Mouse (Mus musculus): ENCODE results near the gene Ttc33. TPM values are rescaled to one million over a fixed set of nuclear protein-coding genes. Genes with fewer than 3 reads are reported as not detected.
A peak's percentile ranks its signal among the peaks of the same experiment; 100 is the strongest.

Ttc33 gene
- polyA plus RNA-seq, 1 experiment = 23.4 TPM

DNA sequence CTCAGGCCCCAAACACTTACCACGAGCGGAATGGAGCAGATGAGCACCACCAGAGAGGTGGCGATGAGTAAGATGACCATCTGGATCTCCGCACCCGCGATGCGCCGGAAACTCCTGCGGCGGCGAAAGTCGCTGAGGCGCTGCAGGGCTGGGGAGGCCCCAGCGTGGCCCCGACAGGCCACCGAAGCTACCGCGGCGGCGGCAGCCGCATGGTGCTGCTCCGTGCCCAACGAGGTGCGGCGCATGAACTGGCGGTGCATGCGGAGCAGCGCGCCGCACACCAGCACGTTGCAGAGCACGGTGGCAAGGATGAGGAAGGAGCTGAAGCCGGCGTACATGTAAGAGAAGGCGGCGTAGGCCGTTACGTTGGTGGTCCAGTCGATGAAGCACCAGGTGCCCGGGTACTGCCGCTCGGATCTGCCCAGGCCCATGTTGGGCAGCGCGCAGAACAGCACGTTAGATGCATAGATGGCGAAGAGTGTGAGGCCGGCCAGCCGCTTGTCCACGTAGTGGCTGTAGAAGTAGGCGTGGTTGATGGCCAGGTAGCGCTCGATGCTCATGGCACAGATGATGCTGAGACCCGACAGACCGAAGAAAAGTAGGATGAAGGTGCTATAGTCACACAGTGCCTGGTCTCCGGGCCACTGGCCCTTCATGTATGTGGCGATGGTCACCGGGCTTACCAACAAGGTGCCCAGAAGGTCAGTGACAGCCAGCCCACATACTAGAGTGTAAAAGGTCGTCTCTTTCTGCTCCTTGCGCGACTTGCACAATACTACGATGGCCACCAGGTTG lies 57.1 kb downstream of the Ttc33 start:
- peak overlapping the region; percentile 90 for H3K4me3 ChIP-seq (ENCODE audit: insufficient read depth, low read depth, low read length)
- peaks cover 11% of the 10 kb centered on the region for H3K4me1 ChIP-seq (ENCODE audit: control insufficient read depth, insufficient read depth, insufficient read length, low read length)
- peak overlapping the region; percentile 83 for H3K27ac ChIP-seq (replicated peaks; ENCODE audit: low read depth, low read length)

DNA sequence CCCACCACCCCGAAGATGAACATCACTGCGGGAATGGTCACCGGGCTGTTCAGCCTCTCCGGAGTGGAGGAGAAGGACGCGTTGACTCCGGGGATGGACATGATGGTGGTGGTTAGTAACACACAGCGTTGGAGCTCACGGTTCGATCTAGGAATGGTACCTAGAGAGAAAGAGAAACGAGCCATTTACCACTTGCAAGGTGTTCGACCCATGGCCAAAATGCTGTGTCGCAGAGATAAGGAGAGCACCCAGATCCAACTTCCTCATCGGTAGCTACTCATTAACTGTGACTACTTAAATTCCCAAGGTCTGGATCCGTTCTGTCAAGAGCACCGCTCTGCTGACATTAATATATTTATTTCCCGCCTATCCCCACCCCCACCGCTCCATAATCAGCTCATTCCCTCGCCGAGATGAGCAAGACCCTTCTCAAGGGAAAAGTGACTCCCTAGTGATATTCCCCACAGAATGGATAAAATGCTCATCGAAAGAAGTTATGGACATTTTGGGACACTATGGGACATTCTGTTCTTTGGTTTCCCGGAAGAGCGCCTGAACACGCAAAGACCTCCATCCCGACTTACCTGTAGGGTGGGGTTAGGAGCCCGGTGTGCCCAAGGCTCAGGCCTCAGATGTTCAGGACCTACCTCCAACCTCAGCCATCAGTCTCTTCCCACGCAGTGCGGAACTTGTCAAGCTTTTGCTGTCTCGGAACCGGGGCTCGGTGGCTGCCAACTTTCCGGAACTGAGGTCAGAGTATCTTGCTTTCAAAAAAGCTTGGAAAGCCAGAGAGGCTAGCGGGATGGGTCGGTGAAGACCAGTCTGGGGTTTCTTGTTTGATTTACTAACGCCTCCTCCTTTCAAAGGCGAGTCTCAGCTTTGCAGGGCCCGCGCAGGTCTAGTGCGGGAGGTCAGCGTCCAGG lies 58.0 kb downstream of the Ttc33 start:
- H3K27ac ChIP-seq (replicated peaks; ENCODE audit: low read depth, low read length) = peak overlapping the region; percentile 83

DNA sequence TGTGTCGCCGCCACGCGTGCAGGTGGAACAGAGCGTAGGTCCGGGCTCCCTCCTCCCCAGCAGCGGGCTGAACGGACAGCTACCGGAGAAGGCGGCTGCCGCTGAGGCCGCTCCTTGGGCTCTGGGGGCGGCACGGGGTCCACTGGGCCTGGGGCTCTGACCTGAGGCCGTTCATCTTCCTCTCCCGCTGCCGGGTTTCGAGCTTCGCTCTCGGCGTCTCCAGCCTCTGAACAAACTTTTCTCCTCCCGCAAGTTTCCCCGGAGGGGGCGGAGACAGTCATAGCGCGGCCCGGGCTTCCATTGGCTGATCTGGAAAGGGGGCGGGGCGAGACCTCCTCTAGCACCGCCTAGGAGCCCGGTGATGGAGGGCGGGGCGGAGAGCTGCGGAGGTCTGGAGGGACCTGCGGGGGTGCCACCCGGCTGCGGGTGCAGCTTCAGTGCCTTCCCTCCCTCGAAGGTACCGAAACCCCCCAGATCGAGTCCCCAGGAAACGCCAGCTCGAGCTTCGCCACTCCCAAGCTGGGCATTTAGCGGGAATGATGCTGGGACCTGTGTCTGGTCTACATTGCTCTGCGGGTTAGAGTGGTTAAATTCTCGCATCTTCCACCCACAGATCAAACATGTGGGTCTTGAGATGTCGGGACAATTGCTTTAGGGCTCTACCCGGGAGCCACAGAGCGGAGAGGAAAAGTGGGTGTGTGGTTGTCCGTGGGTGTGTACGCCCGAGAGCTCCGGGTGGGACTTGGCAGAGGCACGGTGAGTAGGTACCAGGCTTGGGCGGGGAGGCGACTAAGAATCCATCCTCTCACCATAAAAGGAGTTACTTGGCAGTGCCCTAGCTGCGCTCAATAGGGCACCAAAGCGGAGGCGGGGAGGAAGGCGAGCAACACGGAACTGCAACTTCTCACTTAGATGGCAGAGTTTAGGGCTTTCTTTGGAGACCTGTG lies 58.9 kb downstream of the Ttc33 start, which contains the start of gene Ptger4:
TSS of gene Ptger4 (minus strand) at position 229 of the 947 bp plus-strand sequence.
- H3K27ac ChIP-seq (replicated peaks; ENCODE audit: low read depth, low read length) = peak within 1 kb of the TSS; percentile 83
- H3K4me1 ChIP-seq (ENCODE audit: control insufficient read depth, insufficient read depth, insufficient read length, low read length) = peaks cover 11% of the 10 kb centered on the region
- H3K4me3 ChIP-seq (ENCODE audit: insufficient read depth, low read depth, low read length) = peak within 1 kb of the TSS; percentile 90

More for the DNA sequence above, 58.0 kb downstream of the Ttc33 start:
- Histone ChIP-seq H3K4me3 (ENCODE audit: insufficient read depth, low read depth, low read length) (peak overlapping the region; percentile 90), H3K4me1 (ENCODE audit: control insufficient read depth, insufficient read depth, insufficient read length, low read length) (peaks cover 11% of the 10 kb centered on the region)

DNA sequence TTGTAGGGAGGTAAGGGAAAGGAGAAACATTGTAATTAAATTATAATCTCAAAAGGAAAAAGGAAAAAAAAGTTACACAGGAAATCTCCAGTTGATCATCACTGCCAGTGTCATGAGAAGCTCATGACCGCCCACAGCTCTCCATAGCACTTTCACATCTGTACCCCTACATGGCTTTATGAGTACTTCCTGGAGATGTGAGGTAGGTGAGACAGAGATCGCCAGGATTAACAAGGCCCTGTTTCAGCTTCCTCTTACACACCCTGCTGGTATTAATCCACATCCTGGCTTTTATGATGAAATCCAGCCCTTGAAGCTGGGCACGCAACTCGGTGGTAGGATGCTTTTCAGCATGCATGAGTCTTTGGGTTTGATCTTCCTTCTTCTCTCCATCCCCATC lies 64.9 kb downstream of the Ttc33 start:
- H3K27ac ChIP-seq (replicated peaks; ENCODE audit: low read depth, low read length) = no peak overlapping the region
- H3K4me1 ChIP-seq (ENCODE audit: control insufficient read depth, insufficient read depth, insufficient read length, low read length) = no peaks in the 10 kb centered on the region
- H3K4me3 ChIP-seq (ENCODE audit: insufficient read depth, low read depth, low read length) = no peak overlapping the region

DNA sequence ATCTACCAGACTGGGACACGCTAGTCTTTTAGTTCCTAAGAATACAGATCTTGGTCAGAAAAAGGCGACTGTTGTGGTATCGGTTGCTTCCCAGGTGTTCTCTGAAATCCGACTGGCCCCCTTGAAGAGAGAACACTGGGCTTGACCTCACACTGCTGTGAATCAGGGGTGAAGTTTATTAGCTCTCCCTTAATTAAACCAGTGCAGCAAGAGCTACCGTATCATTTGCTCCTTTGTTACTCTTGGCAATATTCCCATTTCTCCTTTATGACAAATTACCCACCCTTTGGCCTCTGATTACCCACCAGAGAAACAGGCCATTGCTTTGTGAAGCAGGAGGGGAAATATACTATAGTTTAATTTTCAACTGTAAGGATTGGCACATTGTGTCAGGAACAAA lies 74.9 kb downstream of the Ttc33 start:
- no peak overlapping the region for H3K4me3 ChIP-seq (ENCODE audit: insufficient read depth, low read depth, low read length)
- H3K27ac ChIP-seq (replicated peaks; ENCODE audit: low read depth, low read length) = no peak overlapping the region

DNA sequence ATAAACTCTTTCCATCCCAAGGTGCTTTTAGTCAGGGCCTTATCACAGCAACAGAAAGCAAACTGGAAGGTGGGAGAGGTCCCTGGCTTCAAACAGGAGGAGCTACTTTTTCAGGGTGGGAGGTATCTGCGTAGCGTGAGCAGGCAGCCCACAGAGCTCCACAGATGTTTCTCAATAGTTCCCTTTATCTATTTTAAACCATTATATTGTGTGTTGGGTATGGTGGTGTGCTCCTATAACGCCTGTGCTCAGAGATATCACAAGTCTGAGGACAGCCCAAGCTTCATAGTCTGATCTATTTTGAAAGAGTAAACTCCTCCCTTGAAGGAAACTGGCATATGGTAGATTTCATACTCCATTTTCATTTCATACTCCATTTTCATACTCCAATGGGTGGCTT lies 75.7 kb downstream of the Ttc33 start:
- no peaks in the 10 kb centered on the region for H3K4me1 ChIP-seq (ENCODE audit: control insufficient read depth, insufficient read depth, insufficient read length, low read length)
- H3K4me3 ChIP-seq (ENCODE audit: insufficient read depth, low read depth, low read length) = no peak overlapping the region
- no peak overlapping the region for H3K27ac ChIP-seq (replicated peaks; ENCODE audit: low read depth, low read length)

More for the DNA sequence above, 74.9 kb downstream of the Ttc33 start:
- no peaks in the 10 kb centered on the region for H3K4me1 ChIP-seq (ENCODE audit: control insufficient read depth, insufficient read depth, insufficient read length, low read length)

DNA sequence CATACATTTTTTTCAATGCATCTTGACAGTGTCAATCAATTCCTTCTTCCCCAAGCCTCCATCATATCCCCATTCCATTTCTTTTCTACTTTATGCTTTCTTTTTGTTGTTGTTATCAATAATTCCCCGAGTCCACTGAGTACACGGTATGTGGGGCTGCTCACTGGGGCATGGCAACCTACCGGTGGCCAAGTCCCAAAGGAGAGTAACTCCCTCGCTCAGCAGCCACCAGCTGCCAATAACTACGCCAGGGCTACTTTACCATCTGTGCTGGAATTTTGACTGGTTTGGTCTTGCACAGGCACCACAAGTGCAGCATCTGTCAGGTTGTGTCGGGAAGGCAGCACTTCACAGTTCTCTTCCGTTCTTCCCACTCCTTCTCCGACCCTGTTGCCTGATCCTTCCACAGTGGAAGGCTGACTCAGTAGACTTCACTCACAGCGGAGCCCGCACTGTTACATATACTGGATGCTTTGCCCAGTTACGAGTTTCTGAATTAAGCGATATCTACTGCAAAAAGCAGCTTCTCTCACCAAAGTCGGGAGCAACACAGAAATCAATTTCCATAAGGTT lies 76.9 kb downstream of the Ttc33 start:
- H3K4me3 ChIP-seq (ENCODE audit: insufficient read depth, low read depth, low read length) = peak overlapping the region; percentile 41
- peak overlapping the region; percentile 42 for H3K27ac ChIP-seq (replicated peaks; ENCODE audit: low read depth, low read length)
- H3K4me1 ChIP-seq (ENCODE audit: control insufficient read depth, insufficient read depth, insufficient read length, low read length) = no peaks in the 10 kb centered on the region

DNA sequence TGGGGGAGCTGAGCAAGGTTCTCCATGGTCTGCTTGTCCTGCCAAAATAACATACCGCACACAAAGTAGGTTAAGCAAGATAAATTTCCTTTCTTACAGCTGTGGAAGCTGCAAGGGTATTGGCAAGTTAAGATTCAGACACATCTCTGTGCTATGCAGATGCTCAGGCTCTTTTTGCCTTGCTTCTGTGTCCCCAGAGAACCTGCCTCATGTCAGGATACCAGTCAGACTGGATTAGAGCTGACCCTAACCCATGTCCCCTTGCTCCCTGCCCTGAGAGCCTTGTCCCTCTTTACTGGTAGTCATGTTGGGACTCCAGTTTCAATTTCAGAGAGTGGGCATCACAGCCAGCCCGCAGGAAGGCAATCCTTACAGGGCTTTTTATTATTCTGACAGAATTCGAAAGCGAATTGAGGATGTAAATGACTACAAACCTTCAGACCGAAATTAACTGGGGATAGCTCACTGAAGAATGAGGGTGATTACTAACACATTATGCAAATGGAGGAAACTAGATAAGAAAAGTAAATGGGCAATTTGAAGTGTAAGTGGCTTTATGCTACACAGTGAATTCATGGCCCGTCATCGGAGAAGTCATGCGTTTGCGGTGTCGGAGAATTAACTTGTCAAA lies 77.7 kb downstream of the Ttc33 start:
- Histone ChIP-seq H3K27ac (replicated peaks; ENCODE audit: low read depth, low read length) (peak overlapping the region; percentile 50), H3K4me3 (ENCODE audit: insufficient read depth, low read depth, low read length) (no peak overlapping the region), H3K4me1 (ENCODE audit: control insufficient read depth, insufficient read depth, insufficient read length, low read length) (no peaks in the 10 kb centered on the region)

DNA sequence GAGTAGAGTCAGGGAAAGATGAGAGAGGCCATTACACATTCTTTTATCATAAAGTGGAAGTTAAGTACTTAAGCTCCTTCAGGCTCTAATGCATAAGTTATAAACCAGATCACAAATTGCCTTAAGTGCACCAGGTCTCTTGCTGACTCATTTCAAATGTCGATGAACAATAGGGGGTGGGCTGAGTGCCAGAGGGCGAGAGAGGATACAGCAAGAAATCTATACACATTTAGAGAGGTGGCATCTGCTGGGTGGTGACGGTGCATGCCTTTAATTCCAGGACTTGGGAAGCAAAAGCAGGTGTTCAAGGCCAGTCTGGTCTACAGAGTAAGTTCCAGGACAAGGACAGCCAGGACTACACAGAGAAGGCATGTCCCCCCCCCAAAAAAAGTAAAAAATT lies 80.8 kb downstream of the Ttc33 start:
- no peaks in the 10 kb centered on the region for H3K4me1 ChIP-seq (ENCODE audit: control insufficient read depth, insufficient read depth, insufficient read length, low read length)
- no peak overlapping the region for H3K27ac ChIP-seq (replicated peaks; ENCODE audit: low read depth, low read length)
- H3K4me3 ChIP-seq (ENCODE audit: insufficient read depth, low read depth, low read length) = no peak overlapping the region

Other genes starting within 250 kb of the Ttc33 start
- gene C7, start 121.8 kb upstream of the Ttc33 start, polyA plus RNA-seq (2012; ENCODE audit: insufficient read depth, insufficient read length, missing spikeins) = 8.4 and 12.2 TPM in 2 replicates
- 1.6 and 2.4 TPM in 2 replicates for gene Card6, start 77.0 kb upstream of the Ttc33 start, polyA plus RNA-seq (2012; ENCODE audit: insufficient read depth, insufficient read length, missing spikeins)
- 272 and 605 TPM in 2 replicates for gene Rpl37, start 68.9 kb upstream of the Ttc33 start, polyA plus RNA-seq (2012; ENCODE audit: insufficient read depth, insufficient read length, missing spikeins)
- 18.6 and 23.4 TPM in 2 replicates for gene Prkaa1, start 41.7 kb upstream of the Ttc33 start, polyA plus RNA-seq (2012; ENCODE audit: insufficient read depth, insufficient read length, missing spikeins)
- 2.6 and 3.1 TPM in 2 replicates for gene Ptger4, start 58.7 kb downstream of the Ttc33 start, polyA plus RNA-seq (2012; ENCODE audit: insufficient read depth, insufficient read length, missing spikeins)

Measured in brown adipose tissue, adult 24 weeks (tissue).